Mouse (Mus musculus) lung, embryonic 15.5 days (tissue): ENCODE results near the gene Btbd2. TPM values are rescaled to one million over a fixed set of nuclear protein-coding genes. Genes with fewer than 3 reads are reported as not detected.
A peak's percentile ranks its signal among the peaks of the same experiment; 100 is the strongest.

ENCODE experiments used
- ATAC-seq: fragments of 200-750 bp; cut with Nextera tagmentation; 2 replicates; pipeline ENCODE4 v1.8.0; 2017; ENCODE audit warnings: moderate number of reproducible peaks, borderline replicate concordance; ENCODE audit not compliant: low FRiP score, low TSS enrichment; ENCODE audit errors: extremely low read depth
- H3K27ac ChIP-seq: fragments of 300-500 bp; sonication (generic); 2 replicates; pipeline ENCODE4 v1.5.1; 2015; ENCODE audit warnings: moderate library complexity, mild to moderate bottlenecking, inconsistent platforms
- H3K27me3 ChIP-seq: fragments of 300-500 bp; sonication (generic); 2 replicates; pipeline ENCODE4 v1.6.1; 2015; ENCODE audit warnings: inconsistent platforms
- H3K36me3 ChIP-seq: fragments of 300-500 bp; sonication (generic); 2 replicates; pipeline ENCODE4 v1.6.1; 2015; ENCODE audit warnings: inconsistent platforms
- H3K4me1 ChIP-seq: fragments of 300-500 bp; sonication (generic); 2 replicates; pipeline ENCODE4 v1.6.1; 2015; ENCODE audit warnings: inconsistent platforms
- H3K4me2 ChIP-seq: fragments of 300-500 bp; sonication (generic); 2 replicates; pipeline ENCODE4 v1.6.1; 2015; ENCODE audit warnings: inconsistent platforms, mild to moderate bottlenecking, moderate library complexity
- H3K4me3 ChIP-seq: fragments of 300-500 bp; sonication (generic); 2 replicates; pipeline ENCODE4 v1.5.1; 2015; ENCODE audit warnings: mild to moderate bottlenecking, inconsistent platforms
- H3K9ac ChIP-seq: fragments of 300-500 bp; sonication (generic); 2 replicates; pipeline ENCODE4 v1.6.1; 2015; ENCODE audit warnings: inconsistent platforms
- H3K9me3 ChIP-seq: fragments of 300-500 bp; sonication (generic); 2 replicates; pipeline ENCODE4 v1.6.1; 2016; ENCODE audit warnings: inconsistent platforms
- WGBS: fragments of 180-500 bp; shearing (Covaris S2); methylation state at CpG from one replicate; pipeline ENCODE4 v1.1.7; 2015; 5-methylcytosine and 5-hydroxymethylcytosine counted together
- polyA plus RNA-seq: library from polyadenylated mRNA; unstranded; fragments of >200 nt; fragmentation: Nextera tagmentation; extraction: Ambion mirVana; gene quantifications from 2 replicates; pipeline ENCODE4 v1.2.1, GENCODE M21; 2015

Btbd2 gene
- polyA plus RNA-seq, 1 experiment from 2014 or later: 83.0 TPM

- 85% methylated on average over 8 of the region's 8 CpGs for WGBS
- no peak overlapping the region for H3K9ac ChIP-seq
These were observed 40.5 kb upstream of the Btbd2 start for GRCm38 (mm10) chr10:80697393-80697787.

GRCm38 (mm10) chr10:80696502-80697392 lies 39.9 kb upstream of the Btbd2 start:
- Histone ChIP-seq H3K9ac (peak overlapping the region; percentile 14; the same call in 1 of the 2 replicates), H3K27ac (peak overlapping the region; percentile 90)

More at GRCm38 (mm10) chr10:80697393-80697787, 40.5 kb upstream of the Btbd2 start:
- Histone ChIP-seq H3K4me3 (no peak overlapping the region), H3K27ac (no peak overlapping the region), H3K27me3 (no peaks in the 10 kb centered on the region), H3K4me2 (no peak overlapping the region), H3K9me3 (no peaks in the 10 kb centered on the region), H3K36me3 (peaks cover 4% of the 10 kb centered on the region; the same call in 1 of the 2 replicates), H3K4me1 (peaks cover 50% of the 10 kb centered on the region)
- no peak for ATAC-seq

GRCm38 (mm10) chr10:80695801-80696501 lies 39.1 kb upstream of the Btbd2 start:
- Histone ChIP-seq H3K27me3 (no peaks in the 10 kb centered on the region), H3K9me3 (no peaks in the 10 kb centered on the region), H3K9ac (no peak overlapping the region), H3K4me1 (peaks cover 45% of the 10 kb centered on the region), H3K4me3 (no peak overlapping the region), H3K27ac (peak overlapping the region; percentile 90), H3K36me3 (peaks cover 4% of the 10 kb centered on the region; the same call in 1 of the 2 replicates), H3K4me2 (peak overlapping the region; percentile 21; the same call in 1 of the 2 replicates)
- WGBS: 48% methylated on average over 10 of the region's 10 CpGs
- no peak for ATAC-seq

More at GRCm38 (mm10) chr10:80696502-80697392, 39.9 kb upstream of the Btbd2 start:
- Histone ChIP-seq H3K4me3 (no peak overlapping the region), H3K9me3 (no peaks in the 10 kb centered on the region), H3K36me3 (peaks cover 4% of the 10 kb centered on the region; the same call in 1 of the 2 replicates), H3K4me1 (peaks cover 50% of the 10 kb centered on the region), H3K27me3 (no peaks in the 10 kb centered on the region), H3K4me2 (no peak overlapping the region)
- WGBS: 47% methylated on average over 12 of the region's 12 CpGs
- no peak for ATAC-seq

- Histone ChIP-seq H3K4me1 (peaks cover 38% of the 10 kb centered on the region), H3K27ac (peak overlapping the region; percentile 90), H3K9ac (no peak overlapping the region), H3K4me3 (no peak overlapping the region), H3K4me2 (no peak overlapping the region), H3K27me3 (no peaks in the 10 kb centered on the region), H3K9me3 (no peaks in the 10 kb centered on the region), H3K36me3 (peaks cover 10% of the 10 kb centered on the region; the same call in 1 of the 2 replicates)
- ATAC-seq: 0 out of 2 replicates have a peak, but pooled peaks have one; percentile 52
- 53% methylated on average over 2 of the region's 2 CpGs for WGBS
These were observed 38.3 kb upstream of the Btbd2 start for GRCm38 (mm10) chr10:80695186-80695585.

GRCm38 (mm10) chr10:80694159-80694938 lies 37.5 kb upstream of the Btbd2 start:
- Histone ChIP-seq H3K9me3 (no peaks in the 10 kb centered on the region), H3K4me3 (no peak overlapping the region), H3K27me3 (no peaks in the 10 kb centered on the region), H3K4me2 (no peak overlapping the region), H3K27ac (peak overlapping the region; percentile 90), H3K9ac (no peak overlapping the region), H3K4me1 (peaks cover 30% of the 10 kb centered on the region), H3K36me3 (peaks cover 18% of the 10 kb centered on the region)
- WGBS: 85% methylated on average over 13 of the region's 13 CpGs
- no peak for ATAC-seq

- 86% methylated on average over 12 of the region's 12 CpGs for WGBS
- no peaks in the 10 kb centered on the region for H3K9me3 ChIP-seq
- H3K9ac ChIP-seq: no peak overlapping the region; the same call in 1 of the 2 replicates
These were observed 36.7 kb upstream of the Btbd2 start for GRCm38 (mm10) chr10:80693401-80694045.

GRCm38 (mm10) chr10:80692249-80693165 lies 35.6 kb upstream of the Btbd2 start:
- whole genome bisulfite sequencing: 66% methylated on average over 14 of the region's 14 CpGs
- no peak overlapping the region for H3K27ac ChIP-seq
- H3K9me3 ChIP-seq: no peaks in the 10 kb centered on the region
- ATAC-seq: no peak
- no peak overlapping the region for H3K9ac ChIP-seq
- no peak overlapping the region for H3K4me3 ChIP-seq
- H3K4me2 ChIP-seq: no peak overlapping the region
- H3K27me3 ChIP-seq: no peaks in the 10 kb centered on the region
- H3K36me3 ChIP-seq: peaks cover 22% of the 10 kb centered on the region
- peaks cover 23% of the 10 kb centered on the region for H3K4me1 ChIP-seq

More at GRCm38 (mm10) chr10:80693401-80694045, 36.7 kb upstream of the Btbd2 start:
- ATAC-seq: no peak
- Histone ChIP-seq H3K4me1 (peaks cover 29% of the 10 kb centered on the region), H3K36me3 (peaks cover 22% of the 10 kb centered on the region), H3K4me2 (no peak overlapping the region), H3K27me3 (no peaks in the 10 kb centered on the region), H3K4me3 (no peak overlapping the region), H3K27ac (no peak overlapping the region; the same call in 1 of the 2 replicates)

- H3K9me3 ChIP-seq: no peaks in the 10 kb centered on the region
- H3K9ac ChIP-seq: no peak overlapping the region
- no peak overlapping the region for H3K4me3 ChIP-seq
- 29% methylated on average over 5 of the region's 5 CpGs for WGBS
- no peaks in the 10 kb centered on the region for H3K27me3 ChIP-seq
- H3K4me1 ChIP-seq: no peaks in the 10 kb centered on the region
- peaks cover 46% of the 10 kb centered on the region for H3K36me3 ChIP-seq
- no peak overlapping the region for H3K4me2 ChIP-seq
- H3K27ac ChIP-seq: no peak overlapping the region
- ATAC-seq: 0 out of 2 replicates have a peak, but pooled peaks have one; percentile 58
These were observed 31.0 kb upstream of the Btbd2 start for GRCm38 (mm10) chr10:80687850-80688249.

- H3K27ac ChIP-seq: no peak overlapping the region
- no peaks in the 10 kb centered on the region for H3K9me3 ChIP-seq
- no peaks in the 10 kb centered on the region for H3K27me3 ChIP-seq
- H3K36me3 ChIP-seq: peaks cover 46% of the 10 kb centered on the region
- no peaks in the 10 kb centered on the region for H3K4me1 ChIP-seq
- no peak overlapping the region for H3K4me2 ChIP-seq
- no peak overlapping the region for H3K9ac ChIP-seq
- WGBS: 91% methylated on average over 3 of the region's 3 CpGs
- H3K4me3 ChIP-seq: no peak overlapping the region
- ATAC-seq: no peak
These were observed 29.7 kb upstream of the Btbd2 start for GRCm38 (mm10) chr10:80686617-80687016.

GRCm38 (mm10) chr10:80684984-80685383 lies 28.1 kb upstream of the Btbd2 start:
- 65% methylated on average over 4 of the region's 4 CpGs for WGBS
- Histone ChIP-seq H3K4me2 (no peak overlapping the region), H3K9ac (no peak overlapping the region), H3K4me3 (no peak overlapping the region), H3K27ac (no peak overlapping the region), H3K27me3 (no peaks in the 10 kb centered on the region), H3K9me3 (no peaks in the 10 kb centered on the region), H3K36me3 (peaks cover 38% of the 10 kb centered on the region), H3K4me1 (no peaks in the 10 kb centered on the region)
- ATAC-seq: no peak
